Mouse (Mus musculus) lung, adult 2 months (tissue): Measurements from ENCODE around the gene Fras1.

Experiments
- CTCF ChIP-seq: fragments of 200-500 bp; IDR thresholded peaks from 2 replicates; pipeline ENCODE4 v1.5.1; 2011; ENCODE audit warnings: mild to moderate bottlenecking, low read length, control low read depth; ENCODE audit not compliant: insufficient read depth
- POLR2A ChIP-seq: fragments of 200-500 bp; IDR thresholded peaks from 2 replicates; pipeline ENCODE4 v1.6.1; 2011; ENCODE audit warnings: low read depth, mild to moderate bottlenecking, control low read depth, low read length, borderline replicate concordance; ENCODE audit errors: extremely low read depth

DNA sequence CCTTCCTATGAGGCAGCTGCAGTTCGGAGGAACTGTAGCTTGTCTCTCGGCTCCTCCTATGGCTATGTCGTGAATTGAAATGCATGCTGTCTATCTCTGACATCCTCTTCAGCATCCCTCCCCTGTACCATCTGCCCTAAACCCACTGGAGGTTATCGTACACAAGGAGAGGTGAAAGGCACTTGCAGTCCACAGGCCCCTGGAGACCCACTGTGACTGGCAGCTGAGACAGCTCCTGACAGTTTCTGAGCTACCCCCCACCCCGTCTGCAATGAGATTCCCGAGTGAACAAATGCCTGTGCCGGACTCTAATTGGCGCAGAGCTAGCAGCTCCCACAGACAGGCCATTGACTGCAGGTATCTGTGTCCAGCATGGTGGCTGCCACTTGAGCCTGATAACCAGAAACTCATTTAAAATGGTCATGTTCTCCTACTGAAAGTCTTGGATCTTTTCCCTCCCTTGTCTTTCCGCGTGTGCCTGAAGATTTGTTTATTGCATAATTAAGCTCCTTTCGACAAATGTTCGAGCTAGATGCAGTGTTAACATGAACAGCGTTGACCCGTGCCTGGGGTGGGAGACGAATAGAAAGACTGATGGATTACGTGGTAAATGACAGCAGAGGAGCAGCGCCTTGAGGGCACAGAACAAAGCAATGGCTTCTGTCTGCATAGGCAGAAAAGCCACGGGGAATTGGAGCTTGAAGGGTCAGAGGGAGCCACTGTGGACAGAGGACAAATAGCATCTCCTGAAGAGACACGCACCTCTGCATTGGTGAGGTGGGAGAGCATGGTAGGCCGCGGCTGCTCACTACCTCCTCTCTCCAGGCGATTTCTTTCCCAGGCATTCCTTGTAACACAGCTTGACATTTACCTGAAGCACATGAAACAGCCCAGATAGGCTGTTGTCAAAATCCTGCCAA, 329.2 kb downstream of the Fras1 start:
- TF ChIP-seq CTCF = no peak
- TF ChIP-seq POLR2A = no peak
